Mouse (Mus musculus): ENCODE data around the gene AI182371.
A peak's percentile ranks its signal among the peaks of the same experiment; 100 is the strongest.

AI182371 gene

DNA sequence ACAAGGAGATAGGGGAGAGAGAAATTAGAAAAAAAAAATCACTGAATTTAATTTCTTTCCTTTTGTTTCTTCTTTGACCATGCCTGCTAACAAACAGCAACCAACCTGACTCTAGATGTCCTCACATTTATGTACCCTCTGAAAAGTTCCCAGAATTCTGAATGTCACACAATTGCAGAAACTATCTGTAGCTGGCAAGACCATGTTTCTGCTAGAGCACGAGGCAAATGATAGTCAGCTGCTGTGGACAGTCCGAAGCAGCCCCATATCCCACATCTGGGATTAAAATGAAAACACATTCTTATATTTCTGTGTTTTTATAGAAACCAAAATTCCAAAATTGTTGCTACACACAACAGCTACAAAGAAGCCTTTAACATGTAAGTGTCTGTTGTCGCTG, at the start of gene AI182371:
TSS of gene AI182371 (minus strand) at position 101 of the 400 bp plus-strand sequence.
- DNase-seq (ENCODE audit: low read depth), result no peak

- no peak for DNase-seq (ENCODE audit: low read depth)
Observed at GRCm38 (mm10) chr2:35148806-35149205, 47.5 kb upstream of the AI182371 start.

- no peak for DNase-seq (ENCODE audit: low read depth)
Observed at GRCm38 (mm10) chr2:35141673-35142072, 40.3 kb upstream of the AI182371 start.

DNA sequence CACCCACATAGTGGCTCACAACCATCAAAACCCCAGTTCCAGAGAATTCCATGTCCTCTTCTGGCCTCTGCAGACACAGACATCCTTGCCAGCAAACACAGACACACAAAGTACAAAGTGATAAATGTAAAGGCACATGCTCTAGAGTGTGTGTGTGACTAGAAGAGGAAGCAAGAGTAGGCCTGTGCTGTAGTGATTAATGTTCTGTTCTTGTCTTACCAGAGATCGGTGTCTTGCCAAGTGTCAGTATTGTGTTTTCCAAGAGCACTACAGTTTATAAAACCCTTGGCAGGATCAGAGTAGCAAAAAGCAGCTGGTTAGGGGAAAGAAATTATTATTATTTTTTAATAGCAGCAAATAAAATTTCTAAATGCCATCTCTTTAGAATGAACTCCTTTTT, 37.2 kb upstream of the AI182371 start:
- DNase-seq (ENCODE audit: low read depth), result no peak

- no peak for DNase-seq (ENCODE audit: low read depth)
Observed at GRCm38 (mm10) chr2:35133891-35134290, 32.5 kb upstream of the AI182371 start.

DNA sequence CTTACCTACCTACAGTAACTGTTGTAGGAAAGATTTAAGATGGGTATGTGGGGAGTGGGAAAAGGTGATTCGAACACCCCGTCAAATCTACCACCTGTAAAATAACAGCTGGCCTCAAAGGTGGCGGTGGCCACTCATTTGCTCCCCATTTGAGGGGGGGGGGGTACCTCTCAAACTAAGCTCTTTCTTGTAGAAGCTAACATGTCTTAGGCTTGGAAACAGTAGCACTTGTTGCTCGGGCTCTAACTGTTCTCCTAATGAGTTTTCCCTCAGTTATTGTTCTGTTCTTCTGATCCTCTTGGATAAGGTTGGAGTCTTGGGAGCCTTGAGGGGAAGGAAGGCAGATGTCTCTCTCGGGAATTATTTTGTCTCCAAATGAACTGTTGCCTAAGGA, 31.3 kb upstream of the AI182371 start:
- no peak for DNase-seq (ENCODE audit: low read depth)

DNA sequence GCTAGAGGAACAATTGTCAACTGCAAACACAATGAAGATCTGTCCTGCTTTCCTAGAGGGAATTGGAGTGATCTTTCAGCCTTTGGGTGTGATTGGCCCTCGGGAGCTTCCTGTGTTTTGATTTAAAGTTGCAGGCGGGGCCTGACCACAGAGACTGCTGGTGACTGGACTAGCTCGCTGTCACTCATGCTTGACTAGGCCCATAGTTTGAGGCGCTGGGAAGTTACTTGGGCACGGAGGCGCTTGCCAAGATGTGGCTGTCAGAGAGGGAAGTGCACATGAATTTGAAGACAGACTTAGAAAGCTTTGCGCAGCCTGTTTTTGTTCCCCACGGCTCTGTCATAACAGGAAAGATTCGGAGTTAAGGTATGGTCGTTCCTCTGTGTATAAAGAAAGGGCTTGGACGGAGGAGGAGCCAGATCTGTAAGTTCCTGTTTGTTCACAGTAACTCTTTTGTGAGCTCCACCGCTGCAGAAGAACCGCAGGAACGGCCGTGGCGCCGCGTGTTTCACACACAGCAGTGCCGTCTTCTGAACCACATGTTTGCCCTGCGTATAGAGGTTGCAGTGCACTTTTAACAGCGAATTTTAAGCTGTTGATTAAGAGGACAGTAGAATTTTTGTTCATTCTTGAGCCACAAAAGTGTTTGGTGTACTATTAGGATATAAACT, 30.8 kb upstream of the AI182371 start:
- peak; percentile 98 for DNase-seq (ENCODE audit: low read depth)

DNA sequence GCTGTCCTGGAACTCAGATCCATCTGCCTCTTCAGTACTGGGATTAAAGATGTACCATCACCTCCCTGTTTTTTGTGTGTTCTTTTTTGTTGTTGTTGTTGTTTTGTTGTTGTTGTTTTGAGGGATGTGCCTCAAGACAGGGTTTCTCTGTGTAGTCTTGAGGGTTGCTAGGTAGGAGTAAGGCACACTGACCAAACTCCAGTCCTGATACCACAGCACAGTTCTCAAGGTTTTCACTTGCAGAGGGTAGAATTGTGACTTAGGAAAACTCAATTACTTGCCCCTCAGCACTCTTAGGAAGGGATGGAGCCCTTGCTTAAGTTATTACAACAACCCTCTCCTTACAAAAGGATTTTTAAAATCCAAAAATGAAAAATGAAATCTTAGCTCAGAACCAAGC, 30.1 kb upstream of the AI182371 start:
- no peak for DNase-seq (ENCODE audit: low read depth)

GRCm38 (mm10) chr2:35124716-35125115, 23.4 kb upstream of the AI182371 start:
- DNase-seq (ENCODE audit: low read depth), result peak; percentile 38

GRCm38 (mm10) chr2:35110521-35110920, 9.2 kb upstream of the AI182371 start:
- DNase-seq (ENCODE audit: low read depth), result peak; percentile 53

DNA sequence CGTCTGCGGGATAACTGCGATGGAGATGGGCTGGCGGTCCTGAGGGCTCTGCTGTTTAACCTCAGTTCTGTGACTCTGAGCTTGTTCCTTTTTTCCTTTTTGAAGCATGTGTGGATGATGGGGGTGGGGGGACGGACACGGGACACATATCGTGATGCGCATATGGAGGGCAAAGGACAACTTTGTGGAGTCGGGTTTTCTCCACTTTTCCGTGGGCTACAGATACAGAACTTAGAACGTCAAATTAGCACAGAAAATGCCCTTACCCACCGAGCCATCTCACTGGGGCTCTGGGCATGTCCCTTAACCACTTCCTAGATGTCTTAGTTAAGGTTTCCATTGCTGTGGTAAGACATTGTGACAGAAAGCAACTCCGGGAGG, 8.6 kb upstream of the AI182371 start:
- DNase-seq (ENCODE audit: low read depth), result peak; percentile 82

DNA sequence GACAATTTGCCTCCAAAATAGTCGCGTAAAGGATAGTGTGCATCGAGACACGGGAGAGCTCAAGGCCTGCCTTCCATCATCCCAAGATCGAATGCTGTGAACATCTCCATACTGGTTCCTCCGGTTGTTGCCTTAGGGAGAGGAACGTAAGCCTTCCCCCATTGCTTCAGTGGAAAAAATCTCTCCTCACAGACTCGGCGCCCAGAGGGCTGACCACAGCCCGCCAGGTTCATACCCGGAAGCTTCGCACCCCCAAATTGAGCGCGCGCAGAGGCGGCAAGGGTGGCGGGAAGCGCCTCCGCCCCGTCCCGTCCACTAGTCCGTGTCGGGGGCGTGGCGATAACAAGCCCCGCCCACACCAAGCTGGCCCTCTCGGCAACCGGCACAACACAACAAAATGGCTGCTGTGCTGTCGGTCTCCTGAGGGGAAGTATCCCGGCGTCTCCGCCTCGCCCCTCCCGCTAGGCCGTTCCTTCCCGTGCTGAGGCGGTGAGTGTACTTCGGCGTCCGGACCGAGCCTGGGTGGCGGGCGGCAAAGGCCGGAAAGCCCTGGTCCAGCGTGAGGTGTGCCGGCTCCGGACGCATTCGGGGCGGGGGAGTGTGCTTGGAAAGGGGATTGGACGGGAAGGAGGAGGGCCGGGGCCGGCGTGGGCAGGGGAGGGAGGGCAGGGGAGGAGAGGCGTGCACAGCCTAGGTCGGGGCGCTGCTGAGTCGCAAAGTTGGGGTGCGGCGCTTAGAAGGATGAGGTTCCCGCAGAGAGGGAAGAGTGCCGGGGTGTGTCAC, 8.0 kb upstream of the AI182371 start, which contains the start of gene Cntrl:
TSS of gene Cntrl (plus strand) at position 352 of the 783 bp plus-strand sequence.
- DNase-seq (ENCODE audit: low read depth), result peak; percentile 95

DNA sequence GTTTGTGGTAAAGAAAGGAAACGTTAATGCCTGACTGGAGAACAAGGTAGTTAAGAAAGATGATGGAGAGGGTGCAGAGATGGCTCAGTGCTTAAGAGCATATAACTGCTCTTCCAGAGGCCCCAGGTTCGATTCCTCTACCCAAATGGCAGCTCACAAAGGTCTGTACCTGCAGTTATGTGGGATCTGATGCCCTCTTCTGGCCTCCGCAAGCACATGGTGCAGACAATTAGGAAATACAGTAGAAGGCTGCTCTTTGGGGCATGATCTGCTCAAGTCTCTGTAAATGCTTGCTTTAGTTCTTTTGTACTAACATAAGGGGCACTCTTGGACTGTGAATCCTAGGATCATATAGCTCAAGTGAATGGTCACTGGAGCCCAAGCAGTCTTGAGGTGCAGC, 7.4 kb upstream of the AI182371 start:
- peak; percentile 93 for DNase-seq (ENCODE audit: low read depth)

- DNase-seq (ENCODE audit: low read depth), result peak; percentile 89
Observed at GRCm38 (mm10) chr2:35107984-35108635, 6.8 kb upstream of the AI182371 start.

GRCm38 (mm10) chr2:35104843-35105242, 3.5 kb upstream of the AI182371 start:
- no peak for DNase-seq (ENCODE audit: low read depth)

GRCm38 (mm10) chr2:35103558-35103957, 2.2 kb upstream of the AI182371 start:
- no peak for DNase-seq (ENCODE audit: low read depth)

- DNase-seq (ENCODE audit: low read depth), result no peak
Observed at GRCm38 (mm10) chr2:35102777-35103176, 1.4 kb upstream of the AI182371 start.

DNA sequence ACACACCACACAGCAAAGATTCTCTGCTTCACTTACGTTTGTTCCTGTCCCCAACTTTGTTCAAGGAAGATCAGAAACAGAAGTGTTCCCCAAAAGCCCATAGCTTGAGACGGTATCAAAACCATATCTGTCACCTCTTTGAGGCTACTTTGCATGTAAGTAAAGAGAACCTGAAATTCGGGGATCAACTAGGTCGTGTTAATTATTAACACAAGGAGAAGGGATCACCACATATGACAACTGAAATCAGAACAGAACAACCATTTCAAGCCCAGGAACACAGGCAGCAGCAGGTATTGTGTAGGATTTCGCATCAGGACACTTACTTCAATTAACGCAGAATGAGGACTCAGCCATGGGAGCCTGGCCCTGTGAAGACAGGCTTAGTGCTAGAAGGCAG, 814 bp downstream of the AI182371 start:
- DNase-seq (ENCODE audit: low read depth), result no peak

- no peak for DNase-seq (ENCODE audit: low read depth)
Observed at GRCm38 (mm10) chr2:35087418-35087817, 13.9 kb downstream of the AI182371 start.

- no peak for DNase-seq (ENCODE audit: low read depth)
Observed at GRCm38 (mm10) chr2:35079166-35079565, 22.2 kb downstream of the AI182371 start.

- no peak for DNase-seq (ENCODE audit: low read depth)
Observed at GRCm38 (mm10) chr2:35074328-35074727, 27.0 kb downstream of the AI182371 start.

- no peak for DNase-seq (ENCODE audit: low read depth)
Observed at GRCm38 (mm10) chr2:35072547-35072946, 28.8 kb downstream of the AI182371 start.

DNA sequence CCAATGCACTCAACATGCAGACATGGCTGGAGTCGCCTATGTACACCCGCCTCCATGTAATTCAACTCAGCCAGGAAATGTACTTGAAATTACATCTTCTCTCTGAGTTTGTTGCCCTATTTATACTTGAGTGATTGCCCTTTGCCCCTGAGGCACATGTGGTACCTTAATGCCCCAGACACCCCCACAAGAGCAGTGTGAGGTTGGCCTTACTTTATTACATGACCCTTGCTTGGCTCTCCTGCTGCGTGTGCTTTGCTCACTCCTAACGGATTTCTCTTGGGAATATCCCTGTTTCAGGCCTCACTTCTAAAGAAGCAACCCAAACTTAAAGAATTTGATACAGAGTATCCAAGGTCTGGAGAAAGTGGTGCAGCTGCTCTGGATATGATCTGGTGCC, 31.1 kb downstream of the AI182371 start:
- DNase-seq (ENCODE audit: low read depth), result no peak

All from 416B (cell line).